8 mouse cellular contexts compared by ENCODE assay signal in the genomic region with DNA sequence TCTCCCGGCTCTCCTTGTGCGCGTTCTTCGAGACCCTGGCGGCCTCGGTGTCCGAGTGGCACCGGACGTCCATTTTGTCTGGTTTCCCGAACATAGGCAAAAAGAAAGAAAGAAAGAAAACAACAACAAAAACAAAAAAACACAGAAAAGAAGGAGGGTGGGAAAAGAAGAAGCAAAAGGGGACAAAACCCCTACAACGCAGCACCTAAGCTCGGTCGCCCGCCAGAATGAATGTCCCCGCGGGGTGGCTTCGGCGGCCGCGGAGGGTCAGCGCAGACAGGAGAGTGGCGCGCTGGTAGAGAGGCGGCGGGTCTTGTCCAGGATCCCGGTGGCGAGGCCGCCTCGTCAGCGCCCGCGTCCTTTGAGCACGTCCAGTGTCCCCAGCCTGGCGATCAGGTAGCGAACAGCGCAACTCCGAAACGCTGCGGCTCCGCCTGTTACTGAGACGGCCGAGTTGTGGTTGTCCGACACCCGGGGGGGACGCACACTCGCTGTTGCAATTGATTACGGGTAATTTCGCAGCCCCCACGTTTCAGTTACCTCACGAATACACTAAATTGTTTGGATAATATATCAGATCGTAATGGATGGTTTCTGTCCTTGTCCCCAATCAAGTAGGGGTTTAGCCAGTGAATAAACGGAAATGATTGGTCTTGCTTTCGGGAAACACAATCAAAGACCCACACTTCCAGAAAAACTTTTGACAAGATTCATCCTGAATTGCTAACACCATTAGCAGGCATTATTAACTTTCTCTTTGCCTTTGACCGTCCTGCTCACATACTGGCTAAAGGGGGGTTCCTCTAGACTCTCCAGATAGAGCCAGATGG. TPM values are rescaled to one million over a fixed set of nuclear protein-coding genes. Genes with fewer than 3 reads are reported as not detected.
A peak's percentile ranks its signal among the peaks of the same experiment; 100 is the strongest.
DNase-seq lines count a peak whose midpoint lies in the region; ATAC-seq and TF ChIP-seq lines count a peak whose summit lies in the region.

A gene (minus strand): TSS at position 121 of the 830 bp plus-strand sequence.

- no peaks in the 10 kb centered on the region for H3K36me3 ChIP-seq in embryonic facial prominence, embryonic 14.5 days (ENCODE audit: control insufficient read depth, insufficient read depth, low read length)
- no peaks in the 10 kb centered on the region for H3K36me3 ChIP-seq in kidney, postnatal 0 days (ENCODE audit: insufficient read depth, low read length)
- H3K36me3 ChIP-seq in neural tube, embryonic 15.5 days = no peaks in the 10 kb centered on the region

- no peak for DNase-seq in left cerebral cortex, adult 2 months (ENCODE audit: extremely low spot score in 1 of 2, low spot score in 2 of 2)
- DNase-seq in left cerebral cortex, adult 11 months (ENCODE audit: low spot score) = no peak
- DNase-seq in embryonic facial prominence, embryonic 14.5 days (ENCODE audit: low spot score) = no peak
- no peak for DNase-seq in kidney, postnatal 0 days (ENCODE audit: low spot score)
- no peak for DNase-seq in layer of hippocampus, adult 9-11 months
- DNase-seq in left cerebral cortex, postnatal 36 days (ENCODE audit: low spot score in 2 of 2) = no peak
- no peak for DNase-seq in cerebellum, adult 9-11 months

- peak within 1 kb of the TSS; percentile 48 for H3K4me2 ChIP-seq in embryonic facial prominence, embryonic 14.5 days (ENCODE audit: low read depth, low read length)
- H3K4me2 ChIP-seq in kidney, postnatal 0 days (ENCODE audit: low read length) = peak within 1 kb of the TSS; percentile 49
- H3K4me2 ChIP-seq in neural tube, embryonic 15.5 days = peak within 1 kb of the TSS; percentile 40

- peaks cover 98% of the 10 kb centered on the region for H3K27me3 ChIP-seq in embryonic facial prominence, embryonic 14.5 days (replicated peaks; ENCODE audit: control insufficient read depth, insufficient read depth, low read length)
- peaks cover 92% of the 10 kb centered on the region for H3K27me3 ChIP-seq in kidney, postnatal 0 days (ENCODE audit: insufficient read depth, low read length)
- peaks cover 94% of the 10 kb centered on the region for H3K27me3 ChIP-seq in neural tube, embryonic 15.5 days (replicated peaks)

- no peaks in the 10 kb centered on the region for H3K9me3 ChIP-seq in embryonic facial prominence, embryonic 14.5 days (ENCODE audit: control insufficient read depth, low read length)
- H3K9me3 ChIP-seq in kidney, postnatal 0 days (replicated peaks; ENCODE audit: low read length) = no peaks in the 10 kb centered on the region
- no peaks in the 10 kb centered on the region for H3K9me3 ChIP-seq in neural tube, embryonic 15.5 days (replicated peaks)

- H3K4me1 ChIP-seq in embryonic facial prominence, embryonic 14.5 days (ENCODE audit: control insufficient read depth, insufficient read depth, low read length) = peaks cover 8% of the 10 kb centered on the region; the same call in 1 of the 2 replicates
- H3K4me1 ChIP-seq in kidney, postnatal 0 days (replicated peaks; ENCODE audit: insufficient read depth, low read length) = peaks cover 15% of the 10 kb centered on the region
- peaks cover 26% of the 10 kb centered on the region for H3K4me1 ChIP-seq in neural tube, embryonic 15.5 days

- H3K27ac ChIP-seq in left cerebral cortex, adult 2 months = no peak within 1 kb of the TSS
- H3K27ac ChIP-seq in embryonic facial prominence, embryonic 14.5 days (replicated peaks; ENCODE audit: low read depth, low read length) = no peak within 1 kb of the TSS
- no peak within 1 kb of the TSS for H3K27ac ChIP-seq in kidney, postnatal 0 days
- H3K27ac ChIP-seq in neural tube, embryonic 15.5 days (replicated peaks) = no peak within 1 kb of the TSS

- H3K9ac ChIP-seq in embryonic facial prominence, embryonic 14.5 days (ENCODE audit: low read depth, low read length) = peak within 1 kb of the TSS; percentile 27
- H3K9ac ChIP-seq in kidney, postnatal 0 days (ENCODE audit: low read depth, low read length) = no peak within 1 kb of the TSS
- no peak within 1 kb of the TSS for H3K9ac ChIP-seq in neural tube, embryonic 15.5 days (replicated peaks)

- no peak for ATAC-seq in embryonic facial prominence, embryonic 14.5 days (ENCODE audit: low read depth)
- ATAC-seq in kidney, postnatal 0 days (replicated peaks; ENCODE audit: low FRiP score, low read depth) = no peak
- no peak for ATAC-seq in neural tube, embryonic 15.5 days (ENCODE audit: low FRiP score)

- H3K4me3 ChIP-seq in left cerebral cortex, adult 2 months = peak within 1 kb of the TSS; percentile 28
- H3K4me3 ChIP-seq in embryonic facial prominence, embryonic 14.5 days (ENCODE audit: low read depth, low read length) = peak within 1 kb of the TSS; percentile 32
- peak within 1 kb of the TSS; percentile 31 for H3K4me3 ChIP-seq in kidney, postnatal 0 days (replicated peaks; ENCODE audit: low read depth, low read length)
- peak within 1 kb of the TSS; percentile 21 for H3K4me3 ChIP-seq in neural tube, embryonic 15.5 days (replicated peaks)

- under 1% methylated on average over 50 of the region's 54 CpGs for WGBS in embryonic facial prominence, embryonic 14.5 days
- WGBS in kidney, postnatal 0 days = under 1% methylated on average over 54 of the region's 54 CpGs
- WGBS in neural tube, embryonic 15.5 days = under 1% methylated on average over 54 of the region's 54 CpGs

- intact Hi-C loops in left cerebral cortex, adult 2 months (cut with DNase I) = loop anchor here (10.0 kb wide), 1 partner anchor 295 kb away; no protein-coding TSS in a partner anchor
- intact Hi-C loops in left cerebral cortex, postnatal 36 days (cut with DNase I) = loop anchor here (2.0 to 5.0 kb wide), 2 partner anchors 23 to 292 kb away; no protein-coding TSS in a partner anchor

- TF ChIP-seq CTCF in left cerebral cortex, adult 2 months (IDR thresholded peaks at IDR 0.05) = no peak
- TF ChIP-seq CTCF in kidney, postnatal 0 days (IDR thresholded peaks at IDR 0.05; ENCODE audit: low read depth) = no peak

RNA-seq across cellular contexts. Expression of the gene that starts here (rescaled TPM):
- 1 to 10 TPM; 1.4 to 2.9 TPM for total RNA-seq in left cerebral cortex, adult 2 months (2021)
- polyA plus RNA-seq in embryonic facial prominence, embryonic 14.5 days (2014; fragmentation: Nextera tagmentation; extraction: Ambion mirVana) = 0.26 TPM in 1 of 2 replicates, not detected in the other
- not detected in 2 replicates for polyA plus RNA-seq in kidney, postnatal 0 days (2015; fragmentation: Nextera tagmentation; extraction: Ambion mirVana)
- polyA plus RNA-seq in neural tube, embryonic 15.5 days (2015; fragmentation: Nextera tagmentation; extraction: Ambion mirVana) = not detected in 2 replicates
- 1 to 10 TPM; 1.0 to 1.7 TPM for total RNA-seq in left cerebral cortex, postnatal 36 days (2021)
